In the genomic region with DNA sequence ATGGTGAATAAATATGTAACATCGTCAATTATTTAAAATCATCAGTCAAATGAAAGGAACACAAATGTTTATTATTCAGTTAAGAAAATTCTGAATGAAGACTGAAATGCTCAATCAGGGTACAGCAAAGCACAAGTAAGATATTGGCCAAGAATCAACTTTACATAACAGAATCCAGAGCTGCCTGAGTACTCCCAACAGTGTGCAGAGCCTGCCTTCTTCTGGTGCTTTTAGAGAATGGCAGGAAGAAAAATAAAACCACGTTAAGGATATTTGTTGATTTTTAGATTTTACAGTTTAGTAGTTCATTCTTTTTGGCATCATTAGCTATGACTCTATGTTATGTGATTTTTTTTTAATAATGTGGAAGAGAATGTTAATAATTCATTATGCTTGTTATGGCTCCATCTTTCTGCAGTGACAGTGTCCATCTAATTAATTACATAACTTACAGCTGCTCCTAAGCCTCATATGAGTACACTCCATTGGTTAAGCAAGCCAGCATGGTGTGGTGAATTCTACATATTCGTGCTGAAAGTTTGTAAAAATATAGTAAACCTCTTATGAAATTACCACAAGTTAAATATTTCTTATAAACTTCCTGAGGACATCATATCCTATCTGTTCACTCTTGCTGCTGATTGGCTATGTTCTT, we compare ENCODE assay signal across 11 mouse cellular contexts.
DNase-seq lines count a peak whose midpoint lies in the region; ATAC-seq and TF ChIP-seq lines count a peak whose summit lies in the region.
"Had no signal": no experiment of that assay in that cellular context is flagged by ENCODE, and none has a peak within 500 bp of the region (broad histone marks: within the 10 kb centered on the region; RNA-seq: fewer than 3 reads in every experiment).

No protein-coding gene starts in this region.

- no peak overlapping the region for H3K9ac ChIP-seq in liver, adult 2 months (ENCODE audit: low read depth, low read length)
- no peak overlapping the region for H3K9ac ChIP-seq in liver, embryonic 12.5 days
- H3K9ac ChIP-seq: heart, embryonic 13.5 days; liver, embryonic 15.5 days had no signal

- no peak overlapping the region for H3K27ac ChIP-seq in liver, adult 2 months (replicated peaks; ENCODE audit: insufficient read depth, low read depth, low read length)
- no peak overlapping the region for H3K27ac ChIP-seq in liver, embryonic 12.5 days
- H3K27ac ChIP-seq: heart, embryonic 13.5 days; liver, embryonic 15.5 days had no signal

- no peaks in the 10 kb centered on the region for H3K27me3 ChIP-seq in liver, adult 2 months (ENCODE audit: control insufficient read depth, insufficient read depth, low read length)
- H3K27me3 ChIP-seq in liver, embryonic 12.5 days (replicated peaks), result no peaks in the 10 kb centered on the region
- H3K27me3 ChIP-seq: heart, embryonic 13.5 days; liver, embryonic 15.5 days had no signal

- no peaks in the 10 kb centered on the region for H3K36me3 ChIP-seq in liver, adult 2 months (ENCODE audit: control insufficient read depth, insufficient read depth, low read length)
- H3K36me3 ChIP-seq in liver, embryonic 12.5 days, result no peaks in the 10 kb centered on the region
- H3K36me3 ChIP-seq: heart, embryonic 13.5 days; liver, embryonic 15.5 days had no signal

- TF ChIP-seq POLR2A in liver, adult 2 months (IDR thresholded peaks at IDR 0.05; ENCODE audit: extremely low read depth, insufficient read depth, low read length), result no peak

- no peak for ATAC-seq in liver, embryonic 12.5 days
- no peak for ATAC-seq in activated CD4-positive, CD25-positive, alpha-beta regulatory T cell, adult 4 months
- ATAC-seq: CD4-positive, CD25-positive, alpha-beta regulatory T cell, adult 4 months had no signal

- no peaks in the 10 kb centered on the region for H3K79me2 ChIP-seq in liver, adult 2 months (ENCODE audit: control insufficient read depth, insufficient read depth, low read length)

- TF ChIP-seq CTCF in liver, adult 2 months (IDR thresholded peaks at IDR 0.05; ENCODE audit: low read depth, low read length), result no peak

- no peaks in the 10 kb centered on the region for H3K9me3 ChIP-seq in liver, embryonic 12.5 days (replicated peaks)
- H3K9me3 ChIP-seq: heart, embryonic 13.5 days; liver, embryonic 15.5 days had no signal

- DNase-seq in embryo, embryonic 10 days (ENCODE audit: low spot score), result peak; percentile 16
- no peak for DNase-seq in embryo, embryonic 9.5 days (ENCODE audit: extremely low spot score)
- DNase-seq in liver, adult 2 months (ENCODE audit: extremely low read depth, low read depth, low spot score), result peak; percentile 8
- peak; percentile 9 for DNase-seq in forelimb bud, embryonic 11.5 days (ENCODE audit: low read depth, low spot score)
- DNase-seq in retina, embryonic 14.5 days (ENCODE audit: low spot score), result peak; percentile 74
- DNase-seq in adrenal gland, adult (ENCODE audit: inconsistent age in 2 of 2, low spot score in 1 of 2), result no peak

- no peak overlapping the region for H3K4me2 ChIP-seq in liver, embryonic 12.5 days
- H3K4me2 ChIP-seq: heart, embryonic 13.5 days; liver, embryonic 15.5 days had no signal

- no peak overlapping the region for H3K4me3 ChIP-seq in liver, adult 2 months (ENCODE audit: insufficient read depth, low read depth, low read length)
- H3K4me3 ChIP-seq in liver, embryonic 12.5 days, result no peak overlapping the region
- H3K4me3 ChIP-seq: heart, embryonic 13.5 days; liver, embryonic 15.5 days had no signal

- no peaks in the 10 kb centered on the region for H3K4me1 ChIP-seq in liver, adult 2 months (ENCODE audit: control insufficient read depth, insufficient read depth, low read length)
- H3K4me1 ChIP-seq in liver, embryonic 12.5 days, result no peaks in the 10 kb centered on the region
- H3K4me1 ChIP-seq: heart, embryonic 13.5 days; liver, embryonic 15.5 days had no signal

- WGBS in liver, adult 2 months, result 46% methylated on average over 3 of the region's 3 CpGs
- WGBS in liver, embryonic 12.5 days (ENCODE audit: insufficient replicate concordance), result 48% methylated on average over 3 of the region's 3 CpGs

Comparison
In these comparisons a context has a peak if more than half of its experiments do, and no peak if none do; other contexts are left out.
1. DNase-seq: peak in embryo, embryonic 10 days (single experiment), liver, adult 2 months (single experiment), forelimb bud, embryonic 11.5 days (single experiment) and retina, embryonic 14.5 days (single experiment); none in embryo, embryonic 9.5 days (single experiment) and adrenal gland, adult (0 of 2).